Mouse (Mus musculus) liver, postnatal 0 days (tissue): ENCODE measurements around the gene Nhlrc4.

Experiments
- CTCF ChIP-seq: sonication (generic); IDR thresholded peaks from 2 replicates; pipeline ENCODE4 v1.5.1; 2016; ENCODE audit warnings: antibody characterized with exemption, low read depth
- EP300 ChIP-seq: IDR thresholded peaks from 2 replicates; pipeline ENCODE4 v1.6.1; 2016; ENCODE audit warnings: antibody characterized with exemption, low read depth, mild to moderate bottlenecking

DNA sequence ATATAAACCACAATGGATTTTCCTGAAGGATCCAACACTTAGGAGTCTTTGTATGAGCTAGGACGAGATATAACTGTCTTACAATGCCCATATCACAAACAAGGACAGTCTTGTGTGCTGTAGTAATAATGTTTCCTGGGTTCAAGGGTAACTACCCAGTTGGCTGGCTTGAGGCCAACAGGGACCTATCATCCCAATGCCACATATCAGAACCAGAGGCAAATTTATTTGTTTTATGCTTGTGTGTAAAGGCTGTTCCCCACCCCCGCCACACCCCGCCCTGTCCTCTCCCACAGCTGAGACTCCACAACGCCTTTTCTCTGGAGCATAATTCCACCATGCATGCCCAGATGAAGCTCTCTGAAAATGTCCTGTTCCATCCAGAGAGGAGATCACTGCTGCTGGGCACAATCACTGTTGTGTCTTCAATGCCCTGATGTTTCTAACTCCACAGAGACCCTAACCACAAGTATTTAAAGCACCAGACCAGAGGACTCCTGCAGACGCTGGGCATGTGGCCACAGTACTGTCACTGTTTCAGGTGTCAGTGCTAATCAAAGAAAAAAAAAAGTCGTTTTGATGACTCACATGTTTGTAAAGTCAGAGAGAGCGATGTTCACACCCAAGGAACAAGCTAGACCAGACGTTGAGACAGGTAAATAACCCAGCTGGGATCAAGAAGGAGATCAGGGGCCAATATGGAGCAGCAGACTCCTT, 27.7 kb downstream of the Nhlrc4 start:
- TF ChIP-seq CTCF, result no peak
- no peak for TF ChIP-seq EP300
